Mouse (Mus musculus): ENCODE results near the gene Gm5868.
A peak's percentile ranks its signal among the peaks of the same experiment; 100 is the strongest.
"Not testable (repeated sequence)": the region's sequence is repeated elsewhere in the genome, so short reads cannot be mapped to it uniquely, and the experiment has no call there.

Gene Gm5868

GRCm38 (mm10) chr5:72587192-72587681 is at the start of gene Gm5868:
Gm5868 (minus strand) TSS chr5:72587551.
- DNase-seq: no peak

GRCm38 (mm10) chr5:72636576-72636975 is 49.2 kb upstream of the Gm5868 start:
- DNase-seq: no peak

- DNase-seq: no peak
These were observed 48.8 kb upstream of the Gm5868 start for GRCm38 (mm10) chr5:72636122-72636521.

- no peak for DNase-seq
These were observed 47.5 kb upstream of the Gm5868 start for GRCm38 (mm10) chr5:72634791-72635271.

GRCm38 (mm10) chr5:72630026-72630425 is 42.7 kb upstream of the Gm5868 start:
- DNase-seq: no peak

GRCm38 (mm10) chr5:72621022-72621421 is 33.7 kb upstream of the Gm5868 start:
- no peak for DNase-seq

GRCm38 (mm10) chr5:72617413-72617812 is 30.1 kb upstream of the Gm5868 start:
- no peak for DNase-seq

- DNase-seq: no peak
These were observed 15.8 kb upstream of the Gm5868 start for GRCm38 (mm10) chr5:72603138-72603537.

GRCm38 (mm10) chr5:72601006-72601405 is 13.7 kb upstream of the Gm5868 start:
- DNase-seq: peak; percentile 5

- not testable (repeated sequence) for DNase-seq
These were observed 622 bp downstream of the Gm5868 start for GRCm38 (mm10) chr5:72586667-72587191.

- DNase-seq: not testable (repeated sequence)
These were observed 1.2 kb downstream of the Gm5868 start for GRCm38 (mm10) chr5:72586122-72586521.

- DNase-seq: not testable (repeated sequence)
These were observed 6.4 kb downstream of the Gm5868 start, which contains the start of gene Zar1 for GRCm38 (mm10) chr5:72580970-72581332. Zar1 (minus strand) TSS chr5:72581254.

- DNase-seq: not testable (repeated sequence)
These were observed 7.0 kb downstream of the Gm5868 start for GRCm38 (mm10) chr5:72580088-72580969.

GRCm38 (mm10) chr5:72579599-72579998 is 7.8 kb downstream of the Gm5868 start:
- DNase-seq: not testable (repeated sequence)

- DNase-seq: no peak
These were observed 21.7 kb downstream of the Gm5868 start for GRCm38 (mm10) chr5:72565621-72566020.

- DNase-seq: not testable (repeated sequence)
These were observed 24.2 kb downstream of the Gm5868 start for GRCm38 (mm10) chr5:72563183-72563582.

- DNase-seq: peak; percentile 19
These were observed 26.2 kb downstream of the Gm5868 start for GRCm38 (mm10) chr5:72560976-72561628.

GRCm38 (mm10) chr5:72559544-72560049 is 27.8 kb downstream of the Gm5868 start, which contains the start of gene Nfxl1:
Nfxl1 (minus strand) TSS chr5:72559684.
- peak; percentile 95 for DNase-seq

- peak; percentile 63 for DNase-seq
These were observed 28.4 kb downstream of the Gm5868 start for GRCm38 (mm10) chr5:72558716-72559526.

- no peak for DNase-seq
These were observed 31.1 kb downstream of the Gm5868 start for GRCm38 (mm10) chr5:72556245-72556644.

GRCm38 (mm10) chr5:72551209-72551608 is 36.1 kb downstream of the Gm5868 start:
- DNase-seq: no peak

All from cerebellum, adult 9-10 months (tissue).